Mouse (Mus musculus) midbrain, embryonic 13.5 days (tissue): Measurements from ENCODE around the gene Smarcc2. TPM values are rescaled to one million over a fixed set of nuclear protein-coding genes. Genes with fewer than 3 reads are reported as not detected.

Experiments
- ATAC-seq: fragments of 200-750 bp; cut with Nextera tagmentation; 2 replicates; pipeline ENCODE4 v1.8.0; 2017; ENCODE audit warnings: mild to moderate bottlenecking, moderate TSS enrichment, moderate library complexity
- H3K27ac ChIP-seq: fragments of 300-500 bp; sonication (generic); 2 replicates; pipeline ENCODE4 v1.5.1; 2015; ENCODE audit warnings: inconsistent platforms, mild to moderate bottlenecking, moderate library complexity
- H3K27me3 ChIP-seq: fragments of 300-500 bp; sonication (generic); 2 replicates; pipeline ENCODE4 v1.6.1; 2015; ENCODE audit warnings: mild to moderate bottlenecking, inconsistent platforms
- H3K36me3 ChIP-seq: fragments of 300-500 bp; sonication (generic); 2 replicates; pipeline ENCODE4 v1.6.1; 2015; ENCODE audit warnings: mild to moderate bottlenecking, inconsistent platforms
- H3K4me1 ChIP-seq: fragments of 300-500 bp; sonication (generic); replicated peaks from 2 replicates; pipeline ENCODE4 v1.6.1; 2015; ENCODE audit warnings: inconsistent platforms
- H3K4me2 ChIP-seq: fragments of 300-500 bp; sonication (generic); replicated peaks from 2 replicates; pipeline ENCODE4 v1.6.1; 2015; ENCODE audit warnings: moderate library complexity, mild to moderate bottlenecking, inconsistent platforms
- H3K4me3 ChIP-seq: fragments of 300-500 bp; sonication (generic); replicated peaks from 2 replicates; pipeline ENCODE4 v1.5.1; 2015; ENCODE audit warnings: mild to moderate bottlenecking, inconsistent platforms
- H3K9ac ChIP-seq: fragments of 300-500 bp; sonication (generic); replicated peaks from 2 replicates; pipeline ENCODE4 v1.6.1; 2015; ENCODE audit warnings: mild to moderate bottlenecking, inconsistent platforms
- H3K9me3 ChIP-seq: fragments of 300-500 bp; sonication (generic); 2 replicates; pipeline ENCODE4 v1.6.1; 2016; ENCODE audit warnings: mild to moderate bottlenecking, inconsistent platforms
- WGBS: fragments of 180-500 bp; shearing (Covaris S2); methylation state at CpG from one replicate; pipeline ENCODE4 v1.1.7; 2015; 5-methylcytosine and 5-hydroxymethylcytosine counted together
- polyA plus RNA-seq: library from polyadenylated mRNA; unstranded; fragments of >200 nt; fragmentation: Nextera tagmentation; extraction: Ambion mirVana; gene quantifications from 2 replicates; pipeline ENCODE4 v1.2.1, GENCODE M21; 2015

Gene Smarcc2
- polyA plus RNA-seq, 1 experiment from 2014 or later: 212 TPM

- Histone ChIP-seq H3K4me2 (no peak overlapping the region), H3K4me1 (no peaks in the 10 kb centered on the region), H3K27ac (no peak overlapping the region), H3K9me3 (no peaks in the 10 kb centered on the region), H3K4me3 (no peak overlapping the region), H3K36me3 (peaks cover 9% of the 10 kb centered on the region), H3K27me3 (no peaks in the 10 kb centered on the region), H3K9ac (no peak overlapping the region)
- WGBS: 90% methylated on average over 4 of the region's 4 CpGs
- no peak for ATAC-seq
These were observed 13.6 kb upstream of the Smarcc2 start for GRCm38 (mm10) chr10:128445407-128445806.

GRCm38 (mm10) chr10:128451014-128451413, 8.0 kb upstream of the Smarcc2 start:
- Histone ChIP-seq H3K9me3 (no peaks in the 10 kb centered on the region), H3K36me3 (no peaks in the 10 kb centered on the region), H3K4me1 (0 out of 2 replicates have a peak, but pooled peaks cover 3% of the 10 kb centered on the region), H3K9ac (no peak overlapping the region), H3K27me3 (no peaks in the 10 kb centered on the region), H3K4me3 (no peak overlapping the region), H3K27ac (no peak overlapping the region), H3K4me2 (no peak overlapping the region)
- WGBS: 84% methylated on average over 6 of the region's 6 CpGs
- ATAC-seq: no peak

- Histone ChIP-seq H3K9ac (no peak overlapping the region), H3K4me3 (no peak overlapping the region), H3K9me3 (no peaks in the 10 kb centered on the region), H3K27me3 (no peaks in the 10 kb centered on the region), H3K36me3 (no peaks in the 10 kb centered on the region), H3K4me1 (0 out of 2 replicates have a peak, but pooled peaks cover 5% of the 10 kb centered on the region), H3K4me2 (no peak overlapping the region), H3K27ac (no peak overlapping the region)
- no peak for ATAC-seq
- 82% methylated on average over 3 of the region's 3 CpGs for WGBS
These were observed 4.6 kb upstream of the Smarcc2 start for GRCm38 (mm10) chr10:128454471-128454870.

GRCm38 (mm10) chr10:128455280-128455679, 3.8 kb upstream of the Smarcc2 start:
- WGBS: 2% methylated on average over 6 of the region's 6 CpGs
- H3K4me3 ChIP-seq: 0 out of 2 replicates have a peak overlapping the region, but pooled peaks have one; percentile 9
- H3K27me3 ChIP-seq: no peaks in the 10 kb centered on the region
- H3K9me3 ChIP-seq: no peaks in the 10 kb centered on the region
- no peak overlapping the region for H3K27ac ChIP-seq
- H3K9ac ChIP-seq: no peak overlapping the region
- no peak for ATAC-seq
- H3K36me3 ChIP-seq: no peaks in the 10 kb centered on the region
- H3K4me2 ChIP-seq: peak overlapping the region; percentile 34
- H3K4me1 ChIP-seq: peaks cover 7% of the 10 kb centered on the region; the same call in 1 of the 2 replicates

- H3K9me3 ChIP-seq: no peaks in the 10 kb centered on the region
- H3K4me2 ChIP-seq: no peak overlapping the region
- H3K9ac ChIP-seq: no peak overlapping the region
- peaks cover 18% of the 10 kb centered on the region for H3K4me1 ChIP-seq
- H3K27me3 ChIP-seq: no peaks in the 10 kb centered on the region
- no peak for ATAC-seq
- H3K4me3 ChIP-seq: no peak overlapping the region
- H3K27ac ChIP-seq: no peak overlapping the region
- 88% methylated on average over 6 of the region's 6 CpGs for WGBS
- H3K36me3 ChIP-seq: peaks cover 12% of the 10 kb centered on the region
These were observed 1.4 kb upstream of the Smarcc2 start for GRCm38 (mm10) chr10:128457676-128458075.

GRCm38 (mm10) chr10:128458348-128458718, 715 bp upstream of the Smarcc2 start:
- Histone ChIP-seq H3K4me3 (peak overlapping the region; percentile 97), H3K4me1 (peaks cover 18% of the 10 kb centered on the region), H3K27me3 (no peaks in the 10 kb centered on the region), H3K27ac (peak overlapping the region; percentile 97), H3K9me3 (no peaks in the 10 kb centered on the region), H3K9ac (peak overlapping the region; percentile 99), H3K4me2 (peak overlapping the region; percentile 92), H3K36me3 (peaks cover 18% of the 10 kb centered on the region)
- WGBS: under 1% methylated on average over 29 of the region's 29 CpGs
- ATAC-seq: peak; percentile 72

GRCm38 (mm10) chr10:128459409-128460269, 591 bp downstream of the Smarcc2 start:
- peak overlapping the region; percentile 97 for H3K27ac ChIP-seq
- WGBS: 2% methylated on average over 20 of the region's 67 CpGs
- H3K4me1 ChIP-seq: peaks cover 18% of the 10 kb centered on the region
- H3K27me3 ChIP-seq: no peaks in the 10 kb centered on the region
- no peaks in the 10 kb centered on the region for H3K9me3 ChIP-seq
- peak; percentile 67 for ATAC-seq
- peak overlapping the region; percentile 97 for H3K4me3 ChIP-seq
- H3K36me3 ChIP-seq: peaks cover 31% of the 10 kb centered on the region
- H3K9ac ChIP-seq: peak overlapping the region; percentile 99
- H3K4me2 ChIP-seq: peak overlapping the region; percentile 92

GRCm38 (mm10) chr10:128460270-128460630, 1.2 kb downstream of the Smarcc2 start:
- 1% methylated on average over 5 of the region's 5 CpGs for WGBS
- no peak for ATAC-seq
- Histone ChIP-seq H3K9me3 (no peaks in the 10 kb centered on the region), H3K4me1 (peaks cover 15% of the 10 kb centered on the region), H3K9ac (peak overlapping the region; percentile 99), H3K36me3 (peaks cover 36% of the 10 kb centered on the region), H3K4me3 (peak overlapping the region; percentile 97), H3K4me2 (peak overlapping the region; percentile 92), H3K27ac (peak overlapping the region; percentile 97), H3K27me3 (no peaks in the 10 kb centered on the region)

- ATAC-seq: no peak
- H3K4me1 ChIP-seq: no peaks in the 10 kb centered on the region
- H3K4me3 ChIP-seq: no peak overlapping the region
- H3K27ac ChIP-seq: no peak overlapping the region
- peaks cover 94% of the 10 kb centered on the region for H3K36me3 ChIP-seq
- no peak overlapping the region for H3K9ac ChIP-seq
- no peaks in the 10 kb centered on the region for H3K27me3 ChIP-seq
- H3K4me2 ChIP-seq: no peak overlapping the region
- no peaks in the 10 kb centered on the region for H3K9me3 ChIP-seq
- WGBS: 89% methylated on average over 12 of the region's 12 CpGs
These were observed 15.3 kb downstream of the Smarcc2 start for GRCm38 (mm10) chr10:128474366-128474765.

GRCm38 (mm10) chr10:128486370-128486769, 27.3 kb downstream of the Smarcc2 start:
- no peak overlapping the region for H3K4me2 ChIP-seq
- peaks cover 17% of the 10 kb centered on the region for H3K4me1 ChIP-seq
- no peaks in the 10 kb centered on the region for H3K27me3 ChIP-seq
- H3K36me3 ChIP-seq: peaks cover 97% of the 10 kb centered on the region
- no peak for ATAC-seq
- H3K9me3 ChIP-seq: no peaks in the 10 kb centered on the region
- WGBS: 91% methylated on average over 7 of the region's 7 CpGs
- no peak overlapping the region for H3K27ac ChIP-seq
- no peak overlapping the region for H3K9ac ChIP-seq
- no peak overlapping the region for H3K4me3 ChIP-seq

GRCm38 (mm10) chr10:128487861-128488712, 29.0 kb downstream of the Smarcc2 start:
- Histone ChIP-seq H3K4me3 (no peak overlapping the region), H3K9ac (no peak overlapping the region), H3K4me1 (peaks cover 32% of the 10 kb centered on the region), H3K36me3 (peaks cover 86% of the 10 kb centered on the region), H3K27me3 (no peaks in the 10 kb centered on the region), H3K4me2 (no peak overlapping the region), H3K9me3 (no peaks in the 10 kb centered on the region), H3K27ac (0 out of 2 replicates have a peak overlapping the region, but pooled peaks have one; percentile 9)
- 94% methylated on average over 22 of the region's 22 CpGs for WGBS
- ATAC-seq: no peak

GRCm38 (mm10) chr10:128488776-128489175, 29.7 kb downstream of the Smarcc2 start:
- H3K9ac ChIP-seq: no peak overlapping the region
- no peaks in the 10 kb centered on the region for H3K27me3 ChIP-seq
- WGBS: 81% methylated on average over 4 of the region's 4 CpGs
- peaks cover 32% of the 10 kb centered on the region for H3K4me1 ChIP-seq
- no peak overlapping the region for H3K4me3 ChIP-seq
- no peaks in the 10 kb centered on the region for H3K9me3 ChIP-seq
- H3K4me2 ChIP-seq: no peak overlapping the region
- no peak for ATAC-seq
- H3K27ac ChIP-seq: 0 out of 2 replicates have a peak overlapping the region, but pooled peaks have one; percentile 9
- H3K36me3 ChIP-seq: peaks cover 79% of the 10 kb centered on the region
